Mouse (Mus musculus): Measurements from ENCODE around the gene Sox2.

Sox2 gene

DNA sequence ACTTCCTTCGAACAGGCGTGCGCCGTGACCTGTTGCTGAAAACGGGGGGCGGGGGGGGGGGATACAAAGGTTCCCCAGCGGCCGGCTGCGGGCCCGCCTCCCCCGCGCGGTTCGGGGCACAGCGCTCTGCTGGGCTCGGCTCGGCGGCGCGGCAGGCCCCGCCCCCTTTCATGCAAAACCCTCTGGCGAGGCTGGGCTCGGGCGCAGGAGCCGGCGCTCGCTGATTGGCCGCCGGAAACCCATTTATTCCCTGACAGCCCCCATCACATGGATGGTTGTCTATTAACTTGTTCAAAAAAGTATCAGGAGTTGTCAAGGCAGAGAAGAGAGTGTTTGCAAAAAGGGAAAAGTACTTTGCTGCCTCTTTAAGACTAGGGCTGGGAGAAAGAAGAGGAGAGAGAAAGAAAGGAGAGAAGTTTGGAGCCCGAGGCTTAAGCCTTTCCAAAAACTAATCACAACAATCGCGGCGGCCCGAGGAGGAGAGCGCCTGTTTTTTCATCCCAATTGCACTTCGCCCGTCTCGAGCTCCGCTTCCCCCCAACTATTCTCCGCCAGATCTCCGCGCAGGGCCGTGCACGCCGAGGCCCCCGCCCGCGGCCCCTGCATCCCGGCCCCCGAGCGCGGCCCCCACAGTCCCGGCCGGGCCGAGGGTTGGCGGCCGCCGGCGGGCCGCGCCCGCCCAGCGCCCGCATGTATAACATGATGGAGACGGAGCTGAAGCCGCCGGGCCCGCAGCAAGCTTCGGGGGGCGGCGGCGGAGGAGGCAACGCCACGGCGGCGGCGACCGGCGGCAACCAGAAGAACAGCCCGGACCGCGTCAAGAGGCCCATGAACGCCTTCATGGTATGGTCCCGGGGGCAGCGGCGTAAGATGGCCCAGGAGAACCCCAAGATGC is at the start of gene Sox2:
Sox2 (plus strand) TSS at position 680 of the 895 bp plus-strand sequence.
- DNase-seq: peak; percentile 85

DNA sequence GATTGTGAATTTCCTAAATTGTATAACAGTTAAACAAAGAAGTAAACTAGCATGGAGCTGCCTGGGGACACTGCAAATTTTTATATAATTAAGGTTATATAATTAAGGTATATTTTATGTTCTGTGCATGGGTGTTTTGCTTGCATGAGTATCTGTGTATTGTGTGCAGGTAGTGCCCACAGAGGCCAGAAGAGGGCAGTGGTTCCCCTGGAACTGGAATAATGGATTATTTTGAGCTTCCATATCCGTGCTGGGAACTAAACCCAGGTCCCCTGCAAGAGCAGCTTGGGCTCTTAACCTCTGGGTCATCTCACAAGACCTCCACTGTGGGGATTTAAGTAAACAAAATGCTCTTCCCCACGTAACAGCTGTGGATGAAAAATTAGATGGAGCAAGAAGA is 49.1 kb upstream of the Sox2 start:
- no peak for DNase-seq

- no peak for DNase-seq
Observed at GRCm38 (mm10) chr3:34614107-34614506, 36.1 kb upstream of the Sox2 start.

DNA sequence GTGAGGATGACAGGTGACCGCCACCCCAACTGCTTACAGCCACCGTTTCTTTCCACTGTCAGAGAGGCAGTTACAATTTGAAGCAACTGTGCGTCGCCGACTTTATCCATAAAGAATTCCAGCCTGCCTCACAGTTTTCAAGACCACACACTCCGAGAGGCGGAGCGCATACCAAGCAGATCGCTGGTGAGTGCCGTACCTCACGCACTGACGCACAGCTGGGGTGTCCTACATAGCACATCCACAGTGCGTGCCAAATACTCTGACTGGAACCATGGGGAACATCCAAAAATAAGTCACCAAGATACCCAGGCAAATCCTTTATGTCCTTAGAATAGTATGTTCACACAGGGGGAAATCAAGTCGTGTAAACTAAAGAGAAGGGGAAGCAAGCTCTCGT is 34.7 kb upstream of the Sox2 start:
- peak; percentile 15 for DNase-seq

GRCm38 (mm10) chr3:34618934-34619333 is 31.3 kb upstream of the Sox2 start:
- no peak for DNase-seq

GRCm38 (mm10) chr3:34620121-34620520 is 30.1 kb upstream of the Sox2 start:
- DNase-seq: no peak

DNA sequence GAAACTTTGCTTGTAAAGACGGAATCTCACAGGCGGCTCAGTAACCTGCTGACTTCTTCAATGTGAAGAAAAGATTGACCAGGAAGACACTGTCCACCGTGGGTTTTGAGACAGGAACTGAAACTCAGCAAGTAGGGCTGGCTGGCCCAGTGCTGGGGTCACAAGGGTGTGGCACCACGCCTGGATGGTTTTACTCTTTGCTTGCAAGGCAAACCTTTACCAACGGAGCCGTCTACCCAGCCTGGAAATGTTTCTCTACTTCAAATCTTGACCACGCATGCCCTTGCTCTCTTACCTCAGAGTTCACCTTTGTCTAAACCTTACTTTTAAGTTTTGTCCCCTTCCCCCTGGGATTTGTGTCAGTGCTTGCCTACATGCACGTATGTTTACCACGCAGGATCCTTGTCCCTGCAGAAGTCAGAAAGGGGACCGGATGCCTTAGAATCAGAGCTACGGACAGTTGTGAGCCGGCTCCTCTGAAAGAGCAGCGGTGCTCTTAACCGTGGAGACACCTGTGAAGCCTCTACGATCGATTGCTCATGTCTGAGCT is 25.4 kb upstream of the Sox2 start:
- no peak for DNase-seq

DNA sequence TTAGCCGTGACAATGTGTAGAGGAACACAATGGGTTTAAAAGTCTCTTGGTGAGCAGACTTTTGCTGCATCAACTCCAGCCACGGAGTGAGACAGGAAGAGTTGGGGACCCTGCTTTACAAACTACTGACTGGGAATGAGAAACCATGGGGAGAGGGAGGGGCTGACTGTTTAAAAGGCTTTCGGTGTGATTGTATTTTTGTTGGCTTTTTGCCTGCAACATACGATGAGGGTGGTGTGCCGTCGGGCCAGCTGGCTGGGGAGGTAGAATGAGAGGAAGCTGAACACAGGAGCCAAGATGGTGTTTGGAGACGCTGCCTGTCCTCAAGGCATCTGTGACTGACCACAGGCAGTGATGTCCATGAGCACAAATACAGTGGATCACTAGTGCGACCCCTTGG is 23.7 kb upstream of the Sox2 start:
- DNase-seq: no peak

DNA sequence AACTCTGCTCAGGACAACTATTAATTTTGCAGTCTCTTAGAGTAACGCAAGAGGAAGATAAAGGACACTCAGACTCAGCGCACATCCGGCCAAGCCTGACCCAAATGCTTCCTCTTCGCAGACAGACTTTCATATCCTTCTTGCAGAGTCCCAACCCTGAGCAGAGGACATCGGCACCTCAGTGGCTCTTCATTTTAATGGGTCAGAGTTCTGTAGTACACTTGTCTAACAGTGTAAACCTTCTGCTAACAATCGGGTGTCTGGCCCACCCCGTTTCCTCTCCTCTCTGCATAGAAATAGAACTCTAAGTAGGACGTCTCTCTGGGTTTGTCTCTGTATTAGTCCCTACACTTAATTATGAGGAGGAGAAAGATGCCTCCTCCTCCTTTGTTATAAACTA is 20.2 kb upstream of the Sox2 start:
- no peak for DNase-seq

DNA sequence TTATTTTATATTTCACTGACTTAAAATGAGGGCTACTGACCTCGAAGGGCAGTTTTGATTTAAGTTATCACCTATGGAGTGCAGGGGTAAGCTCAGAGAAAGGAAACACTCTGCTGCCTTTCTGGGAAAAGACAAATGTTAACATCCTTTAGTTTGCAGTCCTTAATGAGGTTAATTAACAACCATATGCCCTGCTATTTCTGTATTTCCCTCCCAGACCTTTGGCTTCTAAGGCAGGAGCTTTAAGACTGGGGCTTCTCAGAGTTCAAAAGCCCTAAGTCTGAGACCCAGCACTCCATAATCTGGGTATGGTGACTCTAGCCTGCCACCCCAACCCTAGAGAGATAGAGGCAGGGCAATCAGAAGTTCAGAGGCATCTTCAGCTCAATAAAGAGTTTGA is 19.5 kb upstream of the Sox2 start:
- DNase-seq: no peak

GRCm38 (mm10) chr3:34636958-34637357 is 13.2 kb upstream of the Sox2 start:
- no peak for DNase-seq

DNA sequence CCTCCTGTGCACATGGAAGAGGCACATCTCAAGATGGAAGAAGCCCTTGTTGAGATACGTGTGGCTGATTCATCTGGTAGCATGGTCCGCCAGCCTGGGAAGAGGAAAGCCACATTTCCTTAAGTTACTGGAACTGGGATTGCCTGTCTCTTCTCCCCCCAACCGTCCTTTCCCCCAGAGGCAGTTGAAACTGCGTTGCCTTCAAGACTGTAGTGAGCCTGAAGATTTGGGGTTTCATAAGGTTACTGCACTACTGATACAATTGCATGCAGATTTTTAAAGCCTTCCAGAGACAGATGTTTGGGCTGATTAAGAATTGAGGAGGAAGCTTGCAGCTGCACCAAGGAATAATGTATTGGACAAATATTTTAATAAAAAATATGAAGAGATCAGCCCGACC is 12.7 kb upstream of the Sox2 start:
- no peak for DNase-seq

DNA sequence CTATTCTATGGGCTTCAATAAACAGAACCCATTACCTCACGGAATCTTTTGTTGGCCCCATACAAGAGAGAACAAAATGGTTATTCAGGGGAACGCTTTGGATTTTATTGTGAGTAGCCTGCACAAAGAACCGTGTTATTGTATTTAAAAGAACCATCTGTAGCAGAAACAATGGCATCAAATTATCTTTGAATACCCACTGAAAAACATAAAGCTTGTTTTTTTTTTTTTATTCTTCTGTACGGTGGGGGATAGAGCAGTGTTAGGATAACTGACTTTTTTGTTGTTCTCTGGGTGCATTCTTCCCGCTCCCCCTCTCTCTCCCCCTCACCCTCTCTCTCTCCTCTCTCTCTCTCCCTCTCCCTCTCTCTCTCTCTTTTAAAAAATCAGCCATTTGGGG is 12.3 kb upstream of the Sox2 start:
- DNase-seq: no peak

GRCm38 (mm10) chr3:34638344-34638743 is 11.9 kb upstream of the Sox2 start:
- DNase-seq: peak; percentile 18

- DNase-seq: peak; percentile 71
Observed at GRCm38 (mm10) chr3:34639031-34639872, 11.0 kb upstream of the Sox2 start.

DNA sequence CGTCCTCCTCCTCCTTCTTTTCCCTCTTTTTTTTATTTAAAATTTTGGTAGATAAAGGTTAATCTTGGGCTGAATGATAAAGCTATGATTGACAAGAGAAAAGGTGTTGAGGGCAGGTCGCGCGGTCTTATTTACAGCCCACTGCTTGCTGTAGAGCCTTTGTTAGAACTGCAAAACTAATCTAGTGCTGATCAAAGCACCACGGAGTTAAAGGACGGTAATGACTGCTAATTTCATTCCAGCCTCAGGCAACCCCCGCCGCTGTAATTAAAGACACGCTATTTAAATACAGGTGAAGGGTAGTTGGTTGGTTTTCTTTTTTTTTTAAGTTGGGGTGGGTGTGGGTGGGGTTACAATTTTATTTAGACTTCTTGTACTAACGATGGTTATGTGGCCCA is 10.3 kb upstream of the Sox2 start:
- DNase-seq: no peak

GRCm38 (mm10) chr3:34640276-34640675 is 9.9 kb upstream of the Sox2 start:
- DNase-seq: no peak

DNA sequence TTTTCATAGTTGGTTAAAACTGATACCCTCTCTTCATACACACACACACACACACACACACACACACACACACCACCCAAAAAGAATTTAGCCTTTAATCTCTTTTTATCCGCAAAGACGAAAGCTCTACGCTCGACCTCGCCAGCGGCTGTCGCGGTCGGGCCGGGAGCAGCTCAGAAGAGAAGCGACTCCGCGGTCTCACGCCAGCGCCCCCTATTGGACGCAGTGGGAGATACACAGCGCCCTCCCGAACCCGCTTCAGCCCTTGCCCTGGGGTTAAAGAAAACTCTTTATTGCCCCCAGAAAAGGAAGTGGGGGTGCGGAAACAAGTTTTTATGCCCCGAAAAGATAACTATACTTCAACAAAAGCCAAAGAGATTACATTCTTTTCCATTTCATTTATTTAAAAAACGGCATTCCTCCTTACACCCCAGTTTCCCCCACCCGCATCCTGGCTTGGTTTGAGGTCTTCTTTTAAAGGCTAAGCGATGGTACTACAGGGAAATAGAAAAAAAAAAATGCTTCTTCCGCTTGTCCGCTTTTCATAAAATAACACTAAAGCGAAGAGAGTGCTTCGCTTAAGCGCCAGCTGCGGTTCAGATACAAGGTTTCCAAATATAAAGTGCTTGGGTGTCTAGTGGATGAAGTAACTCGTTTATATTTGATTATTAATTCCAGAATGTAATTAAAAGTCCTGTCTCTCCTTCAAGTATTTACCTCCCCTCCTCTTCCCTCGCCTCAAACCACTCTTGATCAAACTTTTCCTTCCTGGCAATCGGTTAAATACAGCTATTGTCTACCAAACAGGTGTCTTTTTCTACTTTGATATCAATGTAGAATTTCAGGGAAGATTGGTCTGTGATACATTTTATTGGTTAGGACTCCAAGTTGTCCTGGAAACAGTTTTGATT is 9.3 kb upstream of the Sox2 start:
- peak; percentile 52 for DNase-seq

- DNase-seq: no peak
Observed at GRCm38 (mm10) chr3:34641756-34642497, 8.3 kb upstream of the Sox2 start.

- DNase-seq: peak; percentile 77
Observed at GRCm38 (mm10) chr3:34642498-34642941, 7.7 kb upstream of the Sox2 start.

DNA sequence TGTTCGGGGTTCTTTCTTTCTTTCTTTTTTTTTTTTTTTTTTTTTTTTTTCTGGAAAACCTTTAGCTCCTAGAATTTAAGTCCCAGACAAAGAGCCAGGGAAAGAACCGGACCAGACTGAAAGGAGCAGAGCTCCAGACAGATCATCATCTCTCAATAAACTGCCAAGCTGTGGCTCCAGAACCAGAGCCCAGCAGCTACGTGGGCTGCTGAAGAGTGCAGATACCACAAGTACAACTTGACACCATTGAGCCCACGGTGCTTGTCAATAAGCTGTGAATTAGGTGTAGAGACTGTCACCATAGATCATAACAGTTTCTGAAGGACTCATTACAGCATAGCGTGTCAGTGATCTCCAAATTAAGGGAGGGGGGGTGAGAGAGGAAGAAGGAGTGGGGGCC is 7.1 kb upstream of the Sox2 start:
- DNase-seq: no peak
